Mouse (Mus musculus) forebrain, embryonic 11.5 days (tissue): ENCODE results near the gene Ciao1. TPM values are rescaled to one million over a fixed set of nuclear protein-coding genes. Genes with fewer than 3 reads are reported as not detected.
"Not testable (repeated sequence)": the region's sequence is repeated elsewhere in the genome, so short reads cannot be mapped to it uniquely, and the experiment has no call there.

ENCODE experiments used
- ATAC-seq: fragments of 200-750 bp; cut with Nextera tagmentation; replicated peaks from 2 replicates; pipeline ENCODE4 v1.8.0; 2017; ENCODE audit warnings: moderate TSS enrichment; ENCODE audit not compliant: low FRiP score
- DNase-seq: peaks from one replicate; pipeline ENCODE4 v3.0.0-alpha.2; 2017; ENCODE audit warnings: low spot score
- H3K27ac ChIP-seq: fragments of 300-500 bp; sonication (generic); 2 replicates; pipeline ENCODE4 v1.5.1; 2014; ENCODE audit warnings: low read depth, low read length
- H3K27me3 ChIP-seq: fragments of 300-500 bp; sonication (generic); 2 replicates; pipeline ENCODE4 v1.6.1; 2014; ENCODE audit warnings: mild to moderate bottlenecking, low read length, mixed read lengths; ENCODE audit not compliant: control insufficient read depth, insufficient read depth
- H3K36me3 ChIP-seq: fragments of 300-500 bp; sonication (generic); 2 replicates; pipeline ENCODE4 v1.6.1; 2014; ENCODE audit warnings: mild to moderate bottlenecking, low read length, moderate library complexity, mixed read lengths; ENCODE audit not compliant: control insufficient read depth, insufficient read depth
- H3K4me1 ChIP-seq: fragments of 300-500 bp; sonication (generic); replicated peaks from 2 replicates; pipeline ENCODE4 v1.6.1; 2014; ENCODE audit warnings: low read length, mixed read lengths; ENCODE audit not compliant: control insufficient read depth, insufficient read depth
- H3K4me2 ChIP-seq: fragments of 300-500 bp; sonication (generic); 2 replicates; pipeline ENCODE4 v1.6.1; 2014; ENCODE audit warnings: low read depth, mild to moderate bottlenecking, low read length, moderate library complexity, mixed read lengths; ENCODE audit not compliant: severe bottlenecking
- H3K4me3 ChIP-seq: fragments of 300-500 bp; sonication (generic); 2 replicates; pipeline ENCODE4 v1.5.1; 2014; ENCODE audit warnings: low read depth, low read length
- H3K9ac ChIP-seq: fragments of 300-500 bp; sonication (generic); 2 replicates; pipeline ENCODE4 v1.6.1; 2014; ENCODE audit warnings: low read length
- H3K9me3 ChIP-seq: fragments of 300-500 bp; sonication (generic); 2 replicates; pipeline ENCODE4 v1.6.1; 2016; ENCODE audit warnings: low read length, mixed read lengths; ENCODE audit not compliant: control insufficient read depth
- WGBS: fragments of 180-500 bp; shearing (Covaris S2); extraction: QIAGEN DNeasy Blood & Tissue Kit; methylation state at CpG from one replicate; pipeline ENCODE4 v1.1.7; 2014; 5-methylcytosine and 5-hydroxymethylcytosine counted together
- polyA plus RNA-seq: library from polyadenylated mRNA; unstranded; fragments of >200 nt; fragmentation: Nextera tagmentation; extraction: Ambion mirVana; gene quantifications from 2 replicates; pipeline ENCODE4 v1.2.1, GENCODE M21; 2014

Ciao1 gene
- polyA plus RNA-seq, 1 experiment from 2014 or later: 46.3 TPM

DNA sequence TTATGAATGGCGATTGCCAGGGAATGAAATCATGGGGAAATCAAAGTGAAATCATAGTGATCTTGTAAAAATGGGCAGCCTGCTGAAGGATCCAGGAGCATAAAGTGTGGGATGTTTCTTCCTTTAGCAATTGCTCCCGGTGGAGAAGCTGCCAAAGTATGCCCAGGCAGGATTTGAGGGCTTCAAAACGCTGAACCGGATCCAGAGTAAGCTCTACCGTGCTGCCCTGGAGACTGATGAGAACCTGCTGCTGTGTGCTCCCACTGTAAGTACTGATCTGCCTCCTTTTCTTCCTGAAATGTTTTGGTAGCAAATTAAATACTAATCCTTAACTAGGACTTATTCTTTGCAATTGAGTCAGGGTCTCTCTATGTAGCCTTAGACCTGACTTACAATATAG lies 29.9 kb downstream of the Ciao1 start:
- no peak for ATAC-seq

GRCm38 (mm10) chr2:127210701-127211100 lies 36.9 kb downstream of the Ciao1 start:
- ATAC-seq (no peak), DNase-seq (no peak)
- no peaks in the 10 kb centered on the region for H3K9me3 ChIP-seq
- no peaks in the 10 kb centered on the region for H3K27me3 ChIP-seq
- H3K36me3 ChIP-seq: peaks cover 5% of the 10 kb centered on the region; the same call in 1 of the 2 replicates
- 93% methylated on average over 11 of the region's 11 CpGs for WGBS
- H3K4me1 ChIP-seq: peaks cover 7% of the 10 kb centered on the region; the same call in 1 of the 2 replicates
- H3K4me3 ChIP-seq: no peak overlapping the region
- H3K27ac ChIP-seq: no peak overlapping the region
- H3K9ac ChIP-seq: no peak overlapping the region
- no peak overlapping the region for H3K4me2 ChIP-seq

More for the DNA sequence above, 29.9 kb downstream of the Ciao1 start:
- Histone ChIP-seq H3K4me3 (no peak overlapping the region), H3K9ac (no peak overlapping the region), H3K27ac (no peak overlapping the region), H3K27me3 (no peaks in the 10 kb centered on the region), H3K36me3 (peaks cover 29% of the 10 kb centered on the region), H3K9me3 (no peaks in the 10 kb centered on the region), H3K4me2 (no peak overlapping the region), H3K4me1 (no peaks in the 10 kb centered on the region)
- DNase-seq: no peak
- 97% methylated on average over 5 of the region's 5 CpGs for whole genome bisulfite sequencing

- Histone ChIP-seq H3K9ac (peak overlapping the region; percentile 90), H3K27ac (peak overlapping the region; percentile 65; the same call in 1 of the 2 replicates), H3K4me2 (peak overlapping the region; percentile 85), H3K4me3 (peak overlapping the region; percentile 88), H3K36me3 (peaks cover 3% of the 10 kb centered on the region; the same call in 1 of the 2 replicates), H3K4me1 (peaks cover 7% of the 10 kb centered on the region; the same call in 1 of the 2 replicates), H3K27me3 (no peaks in the 10 kb centered on the region), H3K9me3 (no peaks in the 10 kb centered on the region)
- DNase-seq (no peak), ATAC-seq (peak; percentile 40; the same call in 1 of the 2 replicates)
- under 1% methylated on average over 17 of the region's 17 CpGs for WGBS
Measured at GRCm38 (mm10) chr2:127208452-127208769, 39.2 kb downstream of the Ciao1 start.

DNA sequence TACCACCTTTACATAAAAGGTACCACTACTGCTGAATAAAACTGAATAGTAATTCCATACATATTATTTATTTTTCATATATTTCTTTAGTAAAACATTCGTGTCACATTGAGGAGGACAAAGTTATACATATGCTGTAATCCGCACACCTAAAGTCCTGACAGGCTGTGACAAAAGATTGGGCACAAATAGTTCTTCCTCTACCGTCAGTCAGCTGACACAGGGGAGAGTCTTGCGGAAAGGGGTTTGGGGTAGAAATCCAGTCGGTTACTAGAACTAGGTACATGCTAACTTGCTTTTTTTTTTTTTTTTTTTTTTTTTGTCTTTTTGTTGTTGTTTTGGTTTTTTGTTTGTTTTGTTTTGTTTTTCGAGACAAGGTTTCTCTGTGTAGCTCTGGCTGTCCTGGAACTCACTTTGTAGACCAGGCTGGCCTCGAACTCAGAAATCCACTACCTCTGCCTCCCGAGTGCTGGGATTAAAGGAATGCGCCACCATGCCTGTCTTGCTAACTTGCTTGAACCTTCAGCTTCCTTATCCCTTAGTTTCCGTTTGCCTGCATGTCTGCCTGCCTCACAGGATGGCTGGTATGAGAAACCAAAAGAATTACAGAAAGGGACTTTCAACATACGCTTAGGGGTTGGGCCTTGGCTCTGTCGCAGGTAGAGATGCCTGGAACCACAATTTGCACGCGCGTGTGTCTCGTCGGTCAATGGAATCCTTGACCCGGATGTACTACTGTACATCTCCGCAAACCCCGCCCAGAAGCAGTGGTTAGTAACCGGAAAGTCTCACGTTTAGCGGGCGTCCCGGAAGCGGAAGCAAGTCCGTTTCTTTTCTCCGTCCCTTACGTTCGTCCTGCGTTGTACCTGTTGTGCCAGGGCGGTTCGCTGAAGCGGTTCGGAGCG lies 39.8 kb downstream of the Ciao1 start, which contains the start of the genes 1810024B03Rik and Snrnp200:
Gene 1810024B03Rik (minus strand): TSS at position 734 of the 905 bp plus-strand sequence.
Gene Snrnp200 (plus strand): TSS at position 840 of the 905 bp plus-strand sequence.
- Histone ChIP-seq H3K4me1 (peaks cover 7% of the 10 kb centered on the region; the same call in 1 of the 2 replicates), H3K9ac (peak within 1 kb of the TSS; percentile 90), H3K9me3 (no peaks in the 10 kb centered on the region), H3K27ac (peak within 1 kb of the TSS; percentile 65; the same call in 1 of the 2 replicates), H3K27me3 (no peaks in the 10 kb centered on the region), H3K4me2 (peak within 1 kb of the TSS; percentile 85), H3K4me3 (peak within 1 kb of the TSS; percentile 88), H3K36me3 (peaks cover 3% of the 10 kb centered on the region; the same call in 1 of the 2 replicates)
- DNase-seq (peak; percentile 94), ATAC-seq (peak; percentile 97)
- 12% methylated on average over 36 of the region's 36 CpGs for WGBS

DNA sequence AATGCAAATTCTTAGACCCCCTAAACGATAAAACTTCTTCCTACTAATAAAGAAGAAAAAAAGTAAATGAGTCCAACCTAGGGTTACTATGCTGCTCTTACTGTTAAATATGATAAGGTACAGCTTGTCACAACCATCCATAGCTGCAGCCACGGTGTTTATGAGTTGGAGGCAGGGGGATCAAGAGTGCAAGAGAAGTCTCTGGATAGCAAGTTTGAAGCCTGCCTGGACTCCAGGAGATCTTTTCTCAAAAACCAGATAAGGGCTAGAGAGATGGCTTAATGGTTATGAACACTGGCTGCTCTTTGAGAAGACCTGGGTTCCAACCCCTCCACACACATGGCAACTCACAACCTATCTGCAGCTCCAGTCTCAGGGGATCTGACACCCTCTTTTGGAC lies 40.7 kb downstream of the Ciao1 start:
- no peaks in the 10 kb centered on the region for H3K27me3 ChIP-seq
- 94% methylated on average over 2 of the region's 2 CpGs for WGBS
- ATAC-seq (no peak), DNase-seq (no peak)
- H3K9ac ChIP-seq: no peak overlapping the region
- H3K4me3 ChIP-seq: no peak overlapping the region
- no peak overlapping the region for H3K4me2 ChIP-seq
- peaks cover 3% of the 10 kb centered on the region; the same call in 1 of the 2 replicates for H3K36me3 ChIP-seq
- H3K27ac ChIP-seq: no peak overlapping the region
- peaks cover 7% of the 10 kb centered on the region; the same call in 1 of the 2 replicates for H3K4me1 ChIP-seq
- no peaks in the 10 kb centered on the region for H3K9me3 ChIP-seq

- H3K4me1 ChIP-seq, H3K4me3 ChIP-seq, H3K4me2 ChIP-seq, H3K9ac ChIP-seq, H3K9me3 ChIP-seq, DNase-seq, H3K27ac ChIP-seq, H3K36me3 ChIP-seq, ATAC-seq, H3K27me3 ChIP-seq: not testable (repeated sequence)
- 89% methylated on average over 4 of the region's 4 CpGs for WGBS
Measured at GRCm38 (mm10) chr2:127205936-127206335, 41.7 kb downstream of the Ciao1 start.

DNA sequence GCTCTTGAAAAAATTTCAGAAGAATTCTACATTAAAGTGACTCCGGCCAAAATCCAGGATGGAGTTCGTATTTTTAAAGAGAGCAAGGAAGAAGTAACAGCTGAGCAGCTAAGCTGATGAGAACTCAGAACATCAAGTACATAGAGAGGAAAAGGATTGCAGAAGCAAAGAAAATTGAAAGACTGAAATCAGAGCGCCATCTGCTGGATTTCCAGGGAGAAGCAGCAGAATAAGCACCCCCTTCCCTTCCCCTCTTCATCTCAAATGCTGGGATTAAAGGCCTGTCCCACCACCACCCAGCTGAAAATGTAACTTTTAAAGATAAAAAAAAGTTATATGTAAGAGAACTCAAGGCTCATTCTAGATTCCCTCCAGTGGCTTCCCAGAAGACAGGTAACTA lies 42.7 kb downstream of the Ciao1 start:
- DNase-seq: peak; percentile 71
- 45% methylated on average over 3 of the region's 3 CpGs for WGBS
- ATAC-seq: no peak
- Histone ChIP-seq H3K27ac (no peak overlapping the region), H3K4me1 (peaks cover 7% of the 10 kb centered on the region; the same call in 1 of the 2 replicates), H3K36me3 (no peaks in the 10 kb centered on the region), H3K4me2 (no peak overlapping the region), H3K4me3 (no peak overlapping the region), H3K9me3 (no peaks in the 10 kb centered on the region; the same call in 1 of the 2 replicates), H3K27me3 (no peaks in the 10 kb centered on the region), H3K9ac (no peak overlapping the region)
